Mouse (Mus musculus) olfactory bulb, adult 2 months (tissue): ENCODE measurements at regions not wholly inside any gene's neighbourhood (a gene's known extent, or its start where the extent isn't known, plus 50 kb on each side); places are given as distances from the start of the nearest gene placed in this dataset.

Experiments used
- CTCF ChIP-seq: fragments of 200-500 bp; IDR thresholded peaks from 2 replicates; pipeline ENCODE4 v1.5.1; 2012; ENCODE audit warnings: low read depth, mild to moderate bottlenecking, low read length, moderate library complexity; ENCODE audit not compliant: insufficient read depth
- POLR2A ChIP-seq: fragments of 200-500 bp; IDR thresholded peaks from 2 replicates; pipeline ENCODE4 v1.6.1; 2012; ENCODE audit warnings: mild to moderate bottlenecking, low read depth, low read length, moderate library complexity; ENCODE audit not compliant: insufficient read depth

DNA sequence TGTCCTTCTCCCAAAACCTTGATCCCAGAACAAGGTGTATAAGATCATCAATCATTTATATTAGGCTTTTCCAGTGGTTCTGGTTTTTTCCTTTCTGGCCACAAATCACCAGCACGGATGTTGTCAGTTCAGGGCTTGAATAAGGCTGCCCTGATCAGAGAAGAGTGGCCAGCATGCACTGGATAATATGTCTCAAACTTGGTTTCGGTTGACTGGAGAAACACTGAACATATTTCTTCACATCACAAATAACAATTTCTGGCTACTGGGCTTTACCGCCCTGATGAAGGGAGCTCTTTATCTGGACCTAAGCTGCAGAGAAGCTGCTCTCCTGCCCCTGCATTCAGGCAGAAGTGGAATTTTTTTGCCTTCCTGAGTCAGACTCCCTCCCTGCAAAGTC lies 205.0 kb downstream of the Lrriq3 start:
- TF ChIP-seq CTCF (no peak), POLR2A (no peak)
